11 mouse cellular contexts compared by ENCODE assay signal in the genomic region with DNA sequence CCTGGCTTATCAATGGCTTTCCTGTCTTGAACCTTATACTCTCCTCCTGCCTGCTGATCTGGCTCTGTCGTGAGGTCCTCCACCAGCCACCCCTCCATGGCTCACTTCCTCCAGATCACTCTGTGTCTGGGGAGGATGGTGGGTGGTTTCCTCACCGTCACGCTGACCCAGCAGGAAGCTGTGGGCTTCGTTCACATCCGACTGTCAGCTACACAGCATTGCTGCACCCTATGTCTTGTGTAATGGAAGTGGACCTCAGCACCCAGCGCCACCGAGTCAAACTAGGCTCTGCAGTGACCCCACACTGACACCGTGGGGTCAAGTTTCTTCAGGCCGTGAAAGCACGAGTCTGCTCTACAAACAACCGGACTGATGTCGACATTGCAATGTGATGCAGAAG.
DNase-seq lines count a peak whose midpoint lies in the region; ATAC-seq and TF ChIP-seq lines count a peak whose summit lies in the region.
"Had no signal": no experiment of that assay in that cellular context is flagged by ENCODE, and none has a peak within 500 bp of the region (broad histone marks: within the 10 kb centered on the region; RNA-seq: fewer than 3 reads in every experiment).

No protein-coding gene starts in this region.

- no peak for TF ChIP-seq CTCF in heart, adult 2 months (IDR thresholded peaks at IDR 0.05)

- no peaks in the 10 kb centered on the region; the same call in 1 of the 2 replicates for H3K4me1 ChIP-seq in heart, adult 2 months (ENCODE audit: control insufficient read depth, insufficient read depth, low read length)
- H3K4me1 ChIP-seq in heart, embryonic 11.5 days (ENCODE audit: control insufficient read depth, insufficient read depth, low read length) = peaks cover 9% of the 10 kb centered on the region

- ATAC-seq in heart, embryonic 11.5 days (replicated peaks; ENCODE audit: insufficient number of reproducible peaks, low FRiP score, low TSS enrichment) = no peak

- no peak for TF ChIP-seq POLR2A in heart, adult 2 months (IDR thresholded peaks at IDR 0.05; ENCODE audit: insufficient read depth, low read depth, low read length)

- H3K9ac ChIP-seq in heart, adult 2 months (ENCODE audit: low read depth, low read length) = no peak overlapping the region
- no peak overlapping the region for H3K9ac ChIP-seq in heart, embryonic 11.5 days (ENCODE audit: low read depth, low read length)
- H3K9ac ChIP-seq: embryonic facial prominence, embryonic 15.5 days; heart, embryonic 13.5 days had no signal

- H3K4me3 ChIP-seq in heart, adult 2 months = no peak overlapping the region
- no peak overlapping the region for H3K4me3 ChIP-seq in heart, embryonic 11.5 days (ENCODE audit: low read depth, low read length)
- H3K4me3 ChIP-seq: embryonic facial prominence, embryonic 15.5 days; heart, embryonic 13.5 days had no signal

- H3K4me2 ChIP-seq in heart, embryonic 11.5 days = no peak overlapping the region
- H3K4me2 ChIP-seq: embryonic facial prominence, embryonic 15.5 days; heart, embryonic 13.5 days had no signal

- no peaks in the 10 kb centered on the region for H3K79me2 ChIP-seq in heart, adult 2 months (replicated peaks; ENCODE audit: control insufficient read depth, insufficient read depth, low read length)

- H3K36me3 ChIP-seq in heart, adult 2 months (ENCODE audit: control insufficient read depth, insufficient read depth, low read length) = no peaks in the 10 kb centered on the region
- H3K36me3 ChIP-seq in heart, embryonic 11.5 days (ENCODE audit: control insufficient read depth, insufficient read depth, low read length) = no peaks in the 10 kb centered on the region
- H3K36me3 ChIP-seq: embryonic facial prominence, embryonic 15.5 days; heart, embryonic 13.5 days had no signal

- peak; percentile 27 to 45 for DNase-seq in heart, adult 2 months
- DNase-seq in c-Kit-positive CD71-negative TER-119-negative erythroid progenitor cells, embryonic 14.5 days (ENCODE audit: low read depth) = peak; percentile 62
- DNase-seq in lung, postnatal 10 days = peak; percentile 17
- peak; percentile 77 for DNase-seq in spleen, postnatal 36 days (ENCODE audit: low spot score in 2 of 2)
- no peak for DNase-seq in gastrocnemius, adult 8-10 months (ENCODE audit: low spot score in 2 of 2)
- DNase-seq in ovary, postnatal 14 days (ENCODE audit: low spot score) = no peak
- DNase-seq in kidney, adult 11 months = no peak
- DNase-seq: adrenal gland, adult 2 months had no signal

- no peaks in the 10 kb centered on the region for H3K9me3 ChIP-seq in heart, embryonic 11.5 days (replicated peaks; ENCODE audit: control insufficient read depth, low read length)
- H3K9me3 ChIP-seq: embryonic facial prominence, embryonic 15.5 days; heart, embryonic 13.5 days had no signal

- no peak for TF ChIP-seq EP300 in heart, adult 2 months (IDR thresholded peaks at IDR 0.05; ENCODE audit: insufficient read depth, low read depth, low read length)

- H3K27me3 ChIP-seq in heart, adult 2 months (ENCODE audit: control insufficient read depth, insufficient read depth, low read length) = no peaks in the 10 kb centered on the region
- H3K27me3 ChIP-seq in heart, embryonic 11.5 days (ENCODE audit: control insufficient read depth, insufficient read depth, low read length) = no peaks in the 10 kb centered on the region

- H3K27ac ChIP-seq in heart, adult 2 months = no peak overlapping the region
- H3K27ac ChIP-seq in heart, embryonic 11.5 days (ENCODE audit: low read depth, low read length) = no peak overlapping the region
- H3K27ac ChIP-seq: embryonic facial prominence, embryonic 15.5 days; heart, embryonic 13.5 days had no signal

- 45% methylated on average over 12 of the region's 12 CpGs for WGBS in heart, adult 2 months
- WGBS in heart, embryonic 11.5 days (ENCODE audit: insufficient replicate concordance) = 55% methylated on average over 12 of the region's 12 CpGs

- intact Hi-C loops in heart, adult 2 months (cut with DNase I) = loop anchor here (2.0 to 5.0 kb wide), 3 partner anchors 79 to 1371 kb away; no protein-coding TSS in a partner anchor

Comparison
In these comparisons a context has a peak if more than half of its experiments do, and no peak if none do; other contexts are left out.
1. DNase-seq: peak in heart, adult 2 months (2 of 2), c-Kit-positive CD71-negative TER-119-negative erythroid progenitor cells, embryonic 14.5 days (single experiment), lung, postnatal 10 days (single experiment) and spleen, postnatal 36 days (2 of 2); none in gastrocnemius, adult 8-10 months (0 of 2), ovary, postnatal 14 days (single experiment) and kidney, adult 11 months (single experiment).